Mouse (Mus musculus): ENCODE measurements around the gene Abcc10. TPM values are rescaled to one million over a fixed set of nuclear protein-coding genes. Genes with fewer than 3 reads are reported as not detected.

The Abcc10 gene
- polyA plus RNA-seq, 1 experiment from 2014 or later: 5.6 TPM

- Histone ChIP-seq H3K9me3 (ENCODE audit: control insufficient read depth, low read length) (no peaks in the 10 kb centered on the region), H3K4me1 (ENCODE audit: control insufficient read depth in 2 of 2, insufficient read depth in 2 of 2, low read length in 2 of 2) (peaks cover 15 to 23% of the 10 kb centered on the region in 2 experiments; a peak in 3 of 4 replicates), H3K4me3 (ENCODE audit: control insufficient read depth in 1 of 2, insufficient read depth in 1 of 2, low read depth in 1 of 2, low read length in 2 of 2) (no peak overlapping the region), H3K36me3 (ENCODE audit: control insufficient read depth, insufficient read depth, low read length) (peaks cover 77% of the 10 kb centered on the region), H3K27ac (replicated peaks in 1 of 2; ENCODE audit: control insufficient read depth in 1 of 2, insufficient read depth in 1 of 2, low read depth in 2 of 2, low read length in 2 of 2) (no peak overlapping the region), H3K4me2 (ENCODE audit: low read length) (no peak overlapping the region), H3K27me3 (ENCODE audit: control insufficient read depth, insufficient read depth, low read length) (no peaks in the 10 kb centered on the region), H3K9ac (ENCODE audit: low read length) (no peak overlapping the region; the same call in 1 of the 2 replicates)
- WGBS: 62% methylated on average over 10 of the region's 10 CpGs
- no peak for ATAC-seq (ENCODE audit: insufficient number of reproducible peaks, insufficient read depth, low FRiP score, low read depth)
These were observed 60.0 kb downstream of the Abcc10 start for GRCm38 (mm10) chr17:46268026-46268720.

GRCm38 (mm10) chr17:46267511-46267910 is 60.6 kb downstream of the Abcc10 start:
- no peak overlapping the region; the same call in 1 of the 2 replicates for H3K9ac ChIP-seq (ENCODE audit: low read length)
- 78% methylated on average over 7 of the region's 7 CpGs for WGBS
- H3K9me3 ChIP-seq (ENCODE audit: control insufficient read depth, low read length): no peaks in the 10 kb centered on the region
- no peaks in the 10 kb centered on the region for H3K27me3 ChIP-seq (ENCODE audit: control insufficient read depth, insufficient read depth, low read length)
- no peak for ATAC-seq (ENCODE audit: insufficient number of reproducible peaks, insufficient read depth, low FRiP score, low read depth)
- H3K36me3 ChIP-seq (ENCODE audit: control insufficient read depth, insufficient read depth, low read length): peaks cover 82% of the 10 kb centered on the region
- H3K27ac ChIP-seq (replicated peaks in 1 of 2; ENCODE audit: control insufficient read depth in 1 of 2, insufficient read depth in 1 of 2, low read depth in 2 of 2, low read length in 2 of 2): no peak overlapping the region
- H3K4me3 ChIP-seq (ENCODE audit: control insufficient read depth in 1 of 2, insufficient read depth in 1 of 2, low read depth in 1 of 2, low read length in 2 of 2): no peak overlapping the region
- H3K4me2 ChIP-seq (ENCODE audit: low read length): no peak overlapping the region
- H3K4me1 ChIP-seq (ENCODE audit: control insufficient read depth in 2 of 2, insufficient read depth in 2 of 2, low read length in 2 of 2): peaks cover 13 to 17% of the 10 kb centered on the region in 2 experiments; a peak in 3 of 4 replicates

- peaks cover 85% of the 10 kb centered on the region for H3K36me3 ChIP-seq (ENCODE audit: control insufficient read depth, insufficient read depth, low read length)
- no peaks in the 10 kb centered on the region for H3K9me3 ChIP-seq (ENCODE audit: control insufficient read depth, low read length)
- 73% methylated on average over 6 of the region's 6 CpGs for WGBS
- no peak overlapping the region for H3K4me2 ChIP-seq (ENCODE audit: low read length)
- no peak for ATAC-seq (ENCODE audit: insufficient number of reproducible peaks, insufficient read depth, low FRiP score, low read depth)
- peaks cover 10 to 13% of the 10 kb centered on the region in 2 experiments; a peak in 3 of 4 replicates for H3K4me1 ChIP-seq (ENCODE audit: control insufficient read depth in 2 of 2, insufficient read depth in 2 of 2, low read length in 2 of 2)
- H3K9ac ChIP-seq (ENCODE audit: low read length): no peak overlapping the region
- H3K27me3 ChIP-seq (ENCODE audit: control insufficient read depth, insufficient read depth, low read length): no peaks in the 10 kb centered on the region
- no peak overlapping the region for H3K27ac ChIP-seq (replicated peaks in 1 of 2; ENCODE audit: control insufficient read depth in 1 of 2, insufficient read depth in 1 of 2, low read depth in 2 of 2, low read length in 2 of 2)
- no peak overlapping the region for H3K4me3 ChIP-seq (ENCODE audit: control insufficient read depth in 1 of 2, insufficient read depth in 1 of 2, low read depth in 1 of 2, low read length in 2 of 2)
These were observed 61.2 kb downstream of the Abcc10 start for GRCm38 (mm10) chr17:46266986-46267385.

- no peak overlapping the region for H3K9ac ChIP-seq (ENCODE audit: low read length)
- 12% methylated on average over 14 of the region's 14 CpGs for WGBS
- H3K4me2 ChIP-seq (ENCODE audit: low read length): no peak overlapping the region
- no peak for ATAC-seq (ENCODE audit: insufficient number of reproducible peaks, insufficient read depth, low FRiP score, low read depth)
- no peaks in the 10 kb centered on the region for H3K9me3 ChIP-seq (ENCODE audit: control insufficient read depth, low read length)
- H3K27ac ChIP-seq (replicated peaks in 1 of 2; ENCODE audit: control insufficient read depth in 1 of 2, insufficient read depth in 1 of 2, low read depth in 2 of 2, low read length in 2 of 2): no peak overlapping the region
- no peaks in the 10 kb centered on the region for H3K27me3 ChIP-seq (ENCODE audit: control insufficient read depth, insufficient read depth, low read length)
- H3K4me3 ChIP-seq (ENCODE audit: control insufficient read depth in 1 of 2, insufficient read depth in 1 of 2, low read depth in 1 of 2, low read length in 2 of 2): no peak overlapping the region
- H3K4me1 ChIP-seq (ENCODE audit: control insufficient read depth in 2 of 2, insufficient read depth in 2 of 2, low read length in 2 of 2): peaks cover 9 to 12% of the 10 kb centered on the region in 2 experiments; a peak in 3 of 4 replicates
- peaks cover 85% of the 10 kb centered on the region for H3K36me3 ChIP-seq (ENCODE audit: control insufficient read depth, insufficient read depth, low read length)
These were observed 62.1 kb downstream of the Abcc10 start for GRCm38 (mm10) chr17:46265918-46266618.

- ATAC-seq (ENCODE audit: insufficient number of reproducible peaks, insufficient read depth, low FRiP score, low read depth): no peak
- Histone ChIP-seq H3K36me3 (ENCODE audit: control insufficient read depth, insufficient read depth, low read length) (peaks cover 85% of the 10 kb centered on the region), H3K4me1 (ENCODE audit: control insufficient read depth in 2 of 2, insufficient read depth in 2 of 2, low read length in 2 of 2) (peaks cover 9 to 12% of the 10 kb centered on the region in 2 experiments; a peak in 3 of 4 replicates), H3K4me2 (ENCODE audit: low read length) (no peak overlapping the region), H3K27me3 (ENCODE audit: control insufficient read depth, insufficient read depth, low read length) (no peaks in the 10 kb centered on the region), H3K9ac (ENCODE audit: low read length) (no peak overlapping the region), H3K9me3 (ENCODE audit: control insufficient read depth, low read length) (no peaks in the 10 kb centered on the region), H3K27ac (replicated peaks in 1 of 2; ENCODE audit: control insufficient read depth in 1 of 2, insufficient read depth in 1 of 2, low read depth in 2 of 2, low read length in 2 of 2) (no peak overlapping the region), H3K4me3 (ENCODE audit: control insufficient read depth in 1 of 2, insufficient read depth in 1 of 2, low read depth in 1 of 2, low read length in 2 of 2) (no peak overlapping the region)
- 87% methylated on average over 12 of the region's 12 CpGs for WGBS
These were observed 62.6 kb downstream of the Abcc10 start for GRCm38 (mm10) chr17:46265502-46265901.

- Histone ChIP-seq H3K9ac (ENCODE audit: low read length) (no peak overlapping the region), H3K27me3 (ENCODE audit: control insufficient read depth, insufficient read depth, low read length) (no peaks in the 10 kb centered on the region), H3K27ac (replicated peaks in 1 of 2; ENCODE audit: control insufficient read depth in 1 of 2, insufficient read depth in 1 of 2, low read depth in 2 of 2, low read length in 2 of 2) (0 out of 4 replicates have a peak overlapping the region, but pooled peaks of 1 of the 2 experiments have one; percentile 19), H3K4me1 (ENCODE audit: control insufficient read depth in 2 of 2, insufficient read depth in 2 of 2, low read length in 2 of 2) (peaks cover 6 to 10% of the 10 kb centered on the region in 2 experiments; a peak in 3 of 4 replicates), H3K4me2 (ENCODE audit: low read length) (no peak overlapping the region), H3K36me3 (ENCODE audit: control insufficient read depth, insufficient read depth, low read length) (peaks cover 92% of the 10 kb centered on the region), H3K4me3 (ENCODE audit: control insufficient read depth in 1 of 2, insufficient read depth in 1 of 2, low read depth in 1 of 2, low read length in 2 of 2) (no peak overlapping the region), H3K9me3 (ENCODE audit: control insufficient read depth, low read length) (no peaks in the 10 kb centered on the region)
- WGBS: 70% methylated on average over 5 of the region's 5 CpGs
- no peak for ATAC-seq (ENCODE audit: insufficient number of reproducible peaks, insufficient read depth, low FRiP score, low read depth)
These were observed 65.9 kb downstream of the Abcc10 start for GRCm38 (mm10) chr17:46262201-46262694.

- Histone ChIP-seq H3K9me3 (ENCODE audit: control insufficient read depth, low read length) (no peaks in the 10 kb centered on the region), H3K9ac (ENCODE audit: low read length) (no peak overlapping the region), H3K4me2 (ENCODE audit: low read length) (no peak overlapping the region), H3K27me3 (ENCODE audit: control insufficient read depth, insufficient read depth, low read length) (peaks cover 9% of the 10 kb centered on the region), H3K27ac (replicated peaks in 1 of 2; ENCODE audit: control insufficient read depth in 1 of 2, insufficient read depth in 1 of 2, low read depth in 2 of 2, low read length in 2 of 2) (0 out of 4 replicates have a peak overlapping the region, but pooled peaks of 1 of the 2 experiments have one; percentile 6), H3K4me3 (ENCODE audit: control insufficient read depth in 1 of 2, insufficient read depth in 1 of 2, low read depth in 1 of 2, low read length in 2 of 2) (no peak overlapping the region), H3K4me1 (ENCODE audit: control insufficient read depth in 2 of 2, insufficient read depth in 2 of 2, low read length in 2 of 2) (peaks cover 0 to 2% of the 10 kb centered on the region in 2 experiments; a peak in 2 of 4 replicates), H3K36me3 (ENCODE audit: control insufficient read depth, insufficient read depth, low read length) (peaks cover 74% of the 10 kb centered on the region)
- 85% methylated on average over 17 of the region's 17 CpGs for WGBS
- no peak for ATAC-seq (ENCODE audit: insufficient number of reproducible peaks, insufficient read depth, low FRiP score, low read depth)
These were observed 68.5 kb downstream of the Abcc10 start for GRCm38 (mm10) chr17:46259675-46260074.
